Mouse (Mus musculus) right cerebral cortex, adult 18-20 months (tissue): Measurements from ENCODE around the gene Actl9.

Experiments
- DNase-seq: peaks from one replicate; pipeline ENCODE4 v3.0.0; 2022; ENCODE audit warnings: mixed read lengths

Gene Actl9

DNA sequence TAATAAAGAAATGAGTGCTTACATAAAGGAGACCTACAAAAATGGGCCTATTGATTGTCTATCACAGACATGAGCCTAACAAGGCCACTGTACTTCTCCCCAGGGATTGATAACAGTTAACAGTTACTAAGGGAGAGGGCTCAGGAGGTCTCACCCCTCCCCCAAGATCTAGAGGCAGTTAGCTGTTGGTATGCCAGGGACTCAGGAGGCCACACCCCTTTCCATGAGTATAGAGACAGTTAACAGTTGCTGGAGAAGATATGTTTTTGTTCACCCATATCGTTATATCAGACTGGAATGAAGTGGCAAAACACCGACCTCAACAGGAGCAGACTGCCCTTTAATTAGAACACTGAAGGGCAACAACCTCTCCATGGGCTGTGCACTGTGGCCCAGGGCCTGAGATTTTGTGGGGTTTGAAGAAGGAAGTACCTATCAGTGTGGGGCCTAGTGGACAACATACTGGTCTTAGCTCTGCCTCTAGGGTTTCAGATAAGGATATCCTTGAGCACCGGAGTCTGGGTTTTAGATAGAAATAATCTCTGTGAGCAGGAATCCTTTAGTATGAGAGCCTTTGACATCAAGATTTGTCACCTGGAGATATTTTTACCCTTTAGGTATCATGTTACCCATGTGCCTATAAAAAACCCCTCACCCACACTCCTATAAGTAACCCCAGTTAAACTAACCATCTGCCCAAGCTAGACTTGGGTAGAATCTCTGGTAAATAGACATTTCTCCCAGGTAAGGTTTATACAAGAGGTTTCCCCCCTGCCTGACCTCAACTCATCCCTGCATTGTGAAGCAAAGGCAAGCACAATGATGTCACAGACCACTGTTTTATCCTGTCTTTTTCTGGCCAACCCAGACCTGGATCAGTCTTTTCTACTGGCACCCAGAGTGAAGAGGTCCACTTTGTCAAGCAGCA lies at the start of gene Actl9:
Gene Actl9, plus strand, starts transcription at position 878 of the 928 bp plus-strand sequence.
- DNase-seq = no peak

DNA sequence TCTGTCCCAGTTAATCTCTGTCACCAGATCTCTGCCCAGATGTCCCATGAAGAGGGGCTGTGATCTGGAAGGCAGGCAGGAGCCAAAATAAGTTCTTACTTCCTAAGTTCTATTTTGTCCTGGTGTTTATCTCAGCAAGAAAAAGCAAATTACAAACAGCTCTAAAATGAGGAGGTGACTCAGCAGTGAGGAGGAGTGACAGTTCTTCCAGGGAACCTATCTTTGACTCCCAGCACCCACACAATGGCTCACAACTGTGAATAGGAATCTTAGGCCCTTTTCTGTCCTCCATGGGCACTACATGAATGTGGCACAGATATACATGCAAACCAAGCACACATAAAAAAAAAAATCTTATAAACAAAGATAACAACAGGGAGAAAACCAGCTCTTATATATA lies 47.0 kb upstream of the Actl9 start:
- peak; percentile 44 for DNase-seq

DNA sequence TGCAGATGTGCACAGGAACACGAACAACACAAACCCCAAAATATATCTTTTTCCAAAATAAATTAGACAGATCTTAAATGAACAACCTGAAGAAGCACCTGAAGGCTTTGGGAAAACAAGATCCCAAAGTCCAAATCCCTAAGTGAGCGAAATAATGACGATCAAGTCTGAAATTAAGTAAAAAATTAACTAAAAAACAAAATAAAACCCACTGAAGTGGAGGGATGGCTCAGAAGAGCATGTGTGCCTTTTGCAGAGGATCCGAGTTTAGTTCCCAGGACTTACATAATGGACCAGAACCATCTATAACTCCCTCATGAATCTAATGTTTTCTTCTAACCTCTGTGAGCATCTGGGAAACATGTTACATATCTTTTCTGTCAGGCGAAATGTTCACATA lies 40.4 kb upstream of the Actl9 start:
- DNase-seq = no peak

DNA sequence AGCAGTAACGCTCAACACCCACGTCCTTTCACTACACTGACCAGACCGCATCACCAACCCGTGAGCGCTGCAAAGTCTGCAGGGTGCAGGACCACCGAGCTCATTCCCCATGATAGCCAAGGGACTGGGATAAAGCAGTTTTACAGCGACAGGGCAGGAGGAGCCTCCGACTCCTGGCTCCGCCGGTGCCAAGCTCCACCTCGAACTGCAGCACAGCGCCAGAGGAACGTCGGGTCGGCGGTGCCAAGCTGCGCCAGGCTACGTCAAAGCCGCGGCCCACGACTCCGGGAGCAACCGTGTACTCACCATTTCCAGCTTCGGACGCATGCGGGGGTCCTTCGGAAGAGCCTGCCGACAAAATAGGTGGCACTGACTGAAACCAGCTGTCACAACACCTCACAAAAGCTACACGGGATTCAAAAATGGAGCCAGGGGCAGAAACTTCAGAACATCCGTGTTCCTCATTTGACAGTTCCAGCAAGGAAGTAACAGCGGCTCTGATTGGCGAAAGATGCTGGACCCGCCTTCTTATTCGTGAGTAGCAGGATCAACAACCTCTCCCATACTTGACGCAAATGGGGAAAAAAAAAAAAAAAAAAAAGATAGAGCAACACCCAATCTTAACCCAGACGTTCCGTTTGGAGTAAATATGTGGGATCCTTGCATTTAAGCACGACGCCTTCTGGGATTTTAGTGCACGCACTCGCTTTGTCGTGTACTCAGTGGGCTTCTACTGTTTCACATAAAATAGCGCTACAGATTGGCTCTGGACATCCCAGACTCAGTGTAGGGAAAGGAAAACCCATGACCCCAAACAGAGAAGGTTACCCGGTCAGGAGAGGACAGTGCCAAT lies 38.3 kb upstream of the Actl9 start, which contains the start of gene Zfp101:
Gene Zfp101, minus strand, starts transcription at position 460 of the 853 bp plus-strand sequence.
- DNase-seq = peak; percentile 91

DNA sequence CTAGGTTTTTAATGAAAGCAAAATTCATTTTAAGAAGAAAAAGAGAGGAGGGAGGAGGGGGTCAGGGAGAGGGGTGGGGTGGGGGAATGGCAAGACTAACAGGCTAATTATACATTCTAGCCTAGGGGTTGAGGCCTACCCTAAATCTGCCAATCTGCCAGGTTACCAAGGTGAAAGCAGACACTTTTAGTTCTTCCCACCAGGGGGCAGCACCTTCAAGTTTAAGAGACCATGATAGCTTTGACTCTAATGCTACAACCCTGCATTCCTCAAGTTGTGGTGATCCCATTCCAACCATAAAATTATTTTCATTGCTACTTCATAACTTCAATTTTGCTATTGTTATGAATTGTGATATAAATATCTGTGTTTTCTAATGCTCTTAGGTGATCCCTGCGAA lies 6.5 kb downstream of the Actl9 start:
- DNase-seq = peak; percentile 49

DNA sequence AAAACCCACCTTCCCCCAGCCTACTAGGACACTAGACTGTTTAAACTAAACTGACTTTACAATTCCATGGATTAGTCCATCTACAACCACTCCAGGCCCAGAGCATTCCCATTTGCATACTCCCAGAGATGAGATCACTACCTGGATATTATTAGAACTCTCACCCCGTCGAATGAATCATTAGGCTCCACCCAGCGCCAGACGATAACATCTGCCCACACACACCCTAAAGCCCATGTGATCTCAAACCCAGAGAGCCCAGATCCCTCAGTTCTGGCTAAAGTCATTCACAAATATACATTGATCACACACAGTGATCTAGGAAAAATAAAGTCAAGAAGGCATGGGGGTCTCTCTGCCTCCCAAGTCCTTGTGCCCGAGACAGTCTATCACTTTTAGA lies 7.2 kb downstream of the Actl9 start:
- peak; percentile 21 for DNase-seq

DNA sequence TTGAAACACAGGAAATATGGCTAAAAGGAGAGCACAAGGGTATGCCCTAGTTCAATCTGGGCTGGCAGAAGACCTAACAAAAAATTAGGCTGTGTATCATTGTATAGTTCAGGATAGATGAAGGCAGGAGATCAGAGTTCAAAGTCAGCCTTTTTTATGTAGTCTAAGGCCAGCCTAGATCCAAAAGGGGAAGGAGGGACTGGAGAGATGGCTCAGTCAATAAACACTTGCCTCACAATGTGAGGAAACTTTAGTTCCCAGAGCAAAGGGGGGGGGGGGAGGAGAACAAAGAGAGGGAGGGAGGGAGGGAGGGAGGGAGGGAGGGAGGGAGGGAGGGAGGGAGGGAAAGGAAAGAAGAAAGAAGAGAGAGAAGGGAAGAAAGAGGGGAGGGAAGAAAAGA lies 8.5 kb downstream of the Actl9 start:
- DNase-seq = no peak

DNA sequence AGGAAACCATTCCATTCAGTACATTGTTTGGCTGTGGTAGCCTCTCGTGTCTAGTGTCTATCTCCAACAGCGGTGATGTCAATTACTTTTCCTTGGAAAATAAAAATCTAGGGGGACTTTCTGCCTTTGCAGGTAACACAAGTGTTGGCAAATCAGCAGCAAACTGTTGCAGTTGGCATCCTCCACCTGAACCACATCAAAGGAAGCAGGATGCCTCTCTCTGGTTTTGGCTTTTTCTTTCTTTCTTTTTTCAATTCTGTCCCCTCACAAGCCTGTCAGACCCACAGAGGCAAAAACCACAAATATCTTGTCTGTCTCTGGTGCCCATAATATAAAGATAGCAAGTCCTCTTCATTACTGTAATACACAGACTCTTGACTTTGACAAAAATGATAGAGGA lies 23.9 kb downstream of the Actl9 start:
- no peak for DNase-seq

DNA sequence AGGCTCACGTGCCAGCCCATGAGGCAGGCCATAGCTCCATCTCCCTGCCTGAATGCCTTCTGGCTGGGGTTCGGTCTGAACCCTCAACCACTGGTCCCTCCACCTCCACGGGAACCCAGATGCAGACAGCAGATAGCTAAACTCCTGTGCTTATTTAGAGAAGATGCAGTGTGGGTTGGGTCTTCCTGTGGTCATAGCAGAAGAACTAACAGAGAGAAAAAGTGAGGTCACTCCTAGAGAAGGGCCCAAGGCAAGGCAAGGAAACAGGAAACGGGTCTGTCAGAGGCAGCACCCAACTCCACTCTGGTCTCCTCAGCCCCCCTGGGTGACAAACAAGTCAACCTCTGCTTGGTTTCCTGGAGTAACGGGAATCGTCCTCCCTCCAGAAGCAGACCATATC lies 38.5 kb downstream of the Actl9 start:
- no peak for DNase-seq
